Mouse (Mus musculus): Measurements from ENCODE around the gene Ep400. TPM values are rescaled to one million over a fixed set of nuclear protein-coding genes. Genes with fewer than 3 reads are reported as not detected.
A peak's percentile ranks its signal among the peaks of the same experiment; 100 is the strongest.
"Not testable (repeated sequence)": the region's sequence is repeated elsewhere in the genome, so short reads cannot be mapped to it uniquely, and the experiment has no call there.

The Ep400 gene
- polyA plus RNA-seq, 1 experiment from 2014 or later, result 30.4 TPM

- H3K27ac ChIP-seq (ENCODE audit: low read depth, low read length); H3K4me2 ChIP-seq; H3K27me3 ChIP-seq (ENCODE audit: control insufficient read depth, insufficient read depth, low read length); H3K9ac ChIP-seq (ENCODE audit: low read depth, low read length); ATAC-seq (replicated peaks; ENCODE audit: insufficient number of reproducible peaks, low FRiP score, low TSS enrichment); H3K9me3 ChIP-seq (replicated peaks; ENCODE audit: control insufficient read depth, low read length); H3K4me3 ChIP-seq (ENCODE audit: low read depth, low read length): not testable (repeated sequence)
- peaks cover 13% of the 10 kb centered on the region for H3K4me1 ChIP-seq (ENCODE audit: control insufficient read depth, insufficient read depth, low read length)
- peaks cover 26% of the 10 kb centered on the region for H3K36me3 ChIP-seq (ENCODE audit: control insufficient read depth, insufficient read depth, low read length)
- WGBS (ENCODE audit: insufficient replicate concordance), result 92% methylated on average over 10 of the region's 10 CpGs
These were observed 2.4 kb upstream of the Ep400 start for GRCm38 (mm10) chr5:110772945-110773344.

DNA sequence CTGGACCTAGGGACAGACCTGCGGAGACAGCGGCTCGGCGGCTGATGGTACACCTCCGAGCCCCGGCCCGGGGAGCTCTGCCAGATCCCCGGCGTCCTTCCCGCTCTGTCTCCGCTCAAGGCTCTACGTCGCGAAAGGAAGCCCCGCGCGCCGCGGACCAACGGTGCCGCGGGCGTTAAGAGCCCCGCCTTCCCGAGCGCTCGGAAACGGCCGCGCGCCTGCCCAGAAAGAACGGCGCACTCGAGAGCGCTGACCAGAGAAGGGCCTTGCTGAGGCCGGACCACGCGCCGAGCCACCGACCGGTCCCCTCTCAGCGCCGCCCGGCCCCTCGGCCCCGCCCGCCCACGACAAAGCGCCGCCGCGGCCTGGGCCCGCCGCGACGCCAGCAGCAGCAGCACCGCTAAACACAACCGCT is 479 bp downstream of the Ep400 start:
- Histone ChIP-seq H3K27ac (ENCODE audit: low read depth, low read length) (peak overlapping the region; percentile 93), H3K4me2 (peak overlapping the region; percentile 81), H3K9me3 (replicated peaks; ENCODE audit: control insufficient read depth, low read length) (no peaks in the 10 kb centered on the region), H3K4me1 (ENCODE audit: control insufficient read depth, insufficient read depth, low read length) (peaks cover 13% of the 10 kb centered on the region), H3K9ac (ENCODE audit: low read depth, low read length) (peak overlapping the region; percentile 93), H3K4me3 (ENCODE audit: low read depth, low read length) (peak overlapping the region; percentile 93), H3K36me3 (ENCODE audit: control insufficient read depth, insufficient read depth, low read length) (peaks cover 16% of the 10 kb centered on the region), H3K27me3 (ENCODE audit: control insufficient read depth, insufficient read depth, low read length) (no peaks in the 10 kb centered on the region)
- under 1% methylated on average over 41 of the region's 58 CpGs for WGBS (ENCODE audit: insufficient replicate concordance)
- ATAC-seq (replicated peaks; ENCODE audit: insufficient number of reproducible peaks, low FRiP score, low TSS enrichment), result peak; percentile 58

DNA sequence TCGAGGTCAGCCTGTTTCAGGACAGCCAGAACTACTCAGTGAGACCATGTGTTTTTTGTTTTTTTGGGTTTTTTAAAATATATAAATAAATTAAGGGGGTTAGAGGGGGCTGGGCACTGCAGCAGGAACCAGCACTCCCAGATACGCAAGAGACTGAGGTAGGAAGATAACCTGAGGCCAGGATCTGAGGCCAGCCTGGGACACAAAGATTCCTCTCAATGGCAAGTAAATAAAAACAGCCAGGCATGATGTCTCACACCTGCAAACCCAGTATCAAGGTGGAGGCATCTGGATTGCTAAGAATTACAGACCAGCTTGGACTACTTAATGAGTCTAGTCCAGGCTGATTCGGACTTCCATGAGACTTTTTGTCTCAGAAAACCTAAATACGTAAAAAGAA is 1.2 kb downstream of the Ep400 start:
- WGBS (ENCODE audit: insufficient replicate concordance), result 49% methylated on average over 4 of the region's 4 CpGs
- no peak overlapping the region for H3K27ac ChIP-seq (ENCODE audit: low read depth, low read length)
- ATAC-seq (replicated peaks; ENCODE audit: insufficient number of reproducible peaks, low FRiP score, low TSS enrichment), result no peak

GRCm38 (mm10) chr5:110763890-110764289 is 6.6 kb downstream of the Ep400 start:
- Histone ChIP-seq H3K27me3 (ENCODE audit: control insufficient read depth, insufficient read depth, low read length) (no peaks in the 10 kb centered on the region), H3K9ac (ENCODE audit: low read depth, low read length) (no peak overlapping the region), H3K9me3 (replicated peaks; ENCODE audit: control insufficient read depth, low read length) (no peaks in the 10 kb centered on the region), H3K4me1 (ENCODE audit: control insufficient read depth, insufficient read depth, low read length) (peaks cover 6% of the 10 kb centered on the region), H3K4me3 (ENCODE audit: low read depth, low read length) (no peak overlapping the region), H3K36me3 (ENCODE audit: control insufficient read depth, insufficient read depth, low read length) (no peaks in the 10 kb centered on the region; the same call in 1 of the 2 replicates), H3K4me2 (no peak overlapping the region), H3K27ac (ENCODE audit: low read depth, low read length) (no peak overlapping the region)
- ATAC-seq (replicated peaks; ENCODE audit: insufficient number of reproducible peaks, low FRiP score, low TSS enrichment), result no peak
- 90% methylated on average over 8 of the region's 8 CpGs for WGBS (ENCODE audit: insufficient replicate concordance)

More for the DNA sequence above, 1.2 kb downstream of the Ep400 start:
- H3K9ac ChIP-seq (ENCODE audit: low read depth, low read length), result peak overlapping the region; percentile 93
- no peaks in the 10 kb centered on the region for H3K27me3 ChIP-seq (ENCODE audit: control insufficient read depth, insufficient read depth, low read length)
- peaks cover 13% of the 10 kb centered on the region for H3K4me1 ChIP-seq (ENCODE audit: control insufficient read depth, insufficient read depth, low read length)
- peaks cover 10% of the 10 kb centered on the region; the same call in 1 of the 2 replicates for H3K36me3 ChIP-seq (ENCODE audit: control insufficient read depth, insufficient read depth, low read length)
- peak overlapping the region; percentile 93 for H3K4me3 ChIP-seq (ENCODE audit: low read depth, low read length)
- peak overlapping the region; percentile 81 for H3K4me2 ChIP-seq
- H3K9me3 ChIP-seq (replicated peaks; ENCODE audit: control insufficient read depth, low read length), result no peaks in the 10 kb centered on the region

- no peaks in the 10 kb centered on the region for H3K9me3 ChIP-seq (replicated peaks; ENCODE audit: control insufficient read depth, low read length)
- H3K4me3 ChIP-seq (ENCODE audit: low read depth, low read length), result no peak overlapping the region
- H3K36me3 ChIP-seq (ENCODE audit: control insufficient read depth, insufficient read depth, low read length), result peaks cover under 1% of the 10 kb centered on the region; the same call in 1 of the 2 replicates
- no peak overlapping the region for H3K4me2 ChIP-seq
- no peaks in the 10 kb centered on the region for H3K27me3 ChIP-seq (ENCODE audit: control insufficient read depth, insufficient read depth, low read length)
- H3K4me1 ChIP-seq (ENCODE audit: control insufficient read depth, insufficient read depth, low read length), result no peaks in the 10 kb centered on the region
- WGBS (ENCODE audit: insufficient replicate concordance), result 85% methylated on average over 1 of the region's 1 CpGs
- ATAC-seq (replicated peaks; ENCODE audit: insufficient number of reproducible peaks, low FRiP score, low TSS enrichment), result no peak
- no peak overlapping the region for H3K9ac ChIP-seq (ENCODE audit: low read depth, low read length)
- H3K27ac ChIP-seq (ENCODE audit: low read depth, low read length), result no peak overlapping the region
These were observed 25.5 kb downstream of the Ep400 start for GRCm38 (mm10) chr5:110745021-110745420.

- Histone ChIP-seq H3K4me2 (no peak overlapping the region), H3K36me3 (ENCODE audit: control insufficient read depth, insufficient read depth, low read length) (peaks cover 16% of the 10 kb centered on the region), H3K9ac (ENCODE audit: low read depth, low read length) (no peak overlapping the region), H3K9me3 (replicated peaks; ENCODE audit: control insufficient read depth, low read length) (no peaks in the 10 kb centered on the region), H3K27ac (ENCODE audit: low read depth, low read length) (no peak overlapping the region), H3K4me1 (ENCODE audit: control insufficient read depth, insufficient read depth, low read length) (no peaks in the 10 kb centered on the region), H3K4me3 (ENCODE audit: low read depth, low read length) (no peak overlapping the region), H3K27me3 (ENCODE audit: control insufficient read depth, insufficient read depth, low read length) (no peaks in the 10 kb centered on the region)
- WGBS (ENCODE audit: insufficient replicate concordance), result 89% methylated on average over 7 of the region's 7 CpGs
- ATAC-seq (replicated peaks; ENCODE audit: insufficient number of reproducible peaks, low FRiP score, low TSS enrichment), result no peak
These were observed 30.8 kb downstream of the Ep400 start for GRCm38 (mm10) chr5:110739496-110740275.

GRCm38 (mm10) chr5:110735606-110736005 is 34.9 kb downstream of the Ep400 start:
- H3K9ac ChIP-seq (ENCODE audit: low read depth, low read length), result no peak overlapping the region
- peaks cover 36% of the 10 kb centered on the region for H3K36me3 ChIP-seq (ENCODE audit: control insufficient read depth, insufficient read depth, low read length)
- no peaks in the 10 kb centered on the region for H3K27me3 ChIP-seq (ENCODE audit: control insufficient read depth, insufficient read depth, low read length)
- ATAC-seq (replicated peaks; ENCODE audit: insufficient number of reproducible peaks, low FRiP score, low TSS enrichment), result no peak
- H3K4me1 ChIP-seq (ENCODE audit: control insufficient read depth, insufficient read depth, low read length), result no peaks in the 10 kb centered on the region
- H3K4me3 ChIP-seq (ENCODE audit: low read depth, low read length), result no peak overlapping the region
- no peak overlapping the region for H3K27ac ChIP-seq (ENCODE audit: low read depth, low read length)
- no peak overlapping the region for H3K4me2 ChIP-seq
- H3K9me3 ChIP-seq (replicated peaks; ENCODE audit: control insufficient read depth, low read length), result no peaks in the 10 kb centered on the region
- 83% methylated on average over 1 of the region's 1 CpGs for WGBS (ENCODE audit: insufficient replicate concordance)

DNA sequence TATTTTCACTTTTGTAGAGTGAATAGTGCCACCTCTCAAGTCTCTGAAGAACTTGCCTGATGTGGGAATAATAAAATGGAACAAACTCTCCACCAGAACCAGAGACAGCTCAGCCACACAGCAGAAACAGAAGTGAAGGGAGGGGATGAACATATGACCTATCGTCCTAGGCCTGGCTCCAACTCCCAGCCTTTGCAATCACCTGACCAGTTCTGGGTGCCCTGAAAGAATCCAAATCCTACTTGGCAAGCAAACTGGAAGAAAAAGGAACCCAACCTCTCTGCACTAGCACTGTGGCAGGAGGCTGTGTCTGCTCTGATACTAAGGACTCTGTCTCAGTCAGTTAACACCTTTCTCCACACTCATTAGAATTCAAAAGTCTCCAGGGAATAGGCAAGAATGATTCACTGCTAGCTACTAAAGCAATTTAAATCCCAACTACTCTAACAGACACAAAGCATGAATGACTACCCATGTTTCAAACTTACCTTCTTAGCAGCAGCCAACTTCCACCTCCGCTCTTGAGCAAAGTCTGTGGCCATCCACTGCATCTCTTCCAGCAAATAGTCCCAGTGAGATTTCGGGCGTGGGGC is 37.2 kb downstream of the Ep400 start:
- peaks cover 37% of the 10 kb centered on the region for H3K36me3 ChIP-seq (ENCODE audit: control insufficient read depth, insufficient read depth, low read length)
- H3K27me3 ChIP-seq (ENCODE audit: control insufficient read depth, insufficient read depth, low read length), result no peaks in the 10 kb centered on the region
- no peak for ATAC-seq (replicated peaks; ENCODE audit: insufficient number of reproducible peaks, low FRiP score, low TSS enrichment)
- WGBS (ENCODE audit: insufficient replicate concordance), result 89% methylated on average over 4 of the region's 4 CpGs
- H3K9ac ChIP-seq (ENCODE audit: low read depth, low read length), result no peak overlapping the region
- H3K27ac ChIP-seq (ENCODE audit: low read depth, low read length), result no peak overlapping the region
- no peak overlapping the region for H3K4me3 ChIP-seq (ENCODE audit: low read depth, low read length)
- no peaks in the 10 kb centered on the region for H3K4me1 ChIP-seq (ENCODE audit: control insufficient read depth, insufficient read depth, low read length)
- no peaks in the 10 kb centered on the region for H3K9me3 ChIP-seq (replicated peaks; ENCODE audit: control insufficient read depth, low read length)
- H3K4me2 ChIP-seq, result no peak overlapping the region
